Mouse (Mus musculus): ENCODE data around the gene Ntrk2.
A peak's percentile ranks its signal among the peaks of the same experiment; 100 is the strongest.
"Not testable (repeated sequence)": the region's sequence is repeated elsewhere in the genome, so short reads cannot be mapped to it uniquely, and the experiment has no call there.

Gene Ntrk2

DNA sequence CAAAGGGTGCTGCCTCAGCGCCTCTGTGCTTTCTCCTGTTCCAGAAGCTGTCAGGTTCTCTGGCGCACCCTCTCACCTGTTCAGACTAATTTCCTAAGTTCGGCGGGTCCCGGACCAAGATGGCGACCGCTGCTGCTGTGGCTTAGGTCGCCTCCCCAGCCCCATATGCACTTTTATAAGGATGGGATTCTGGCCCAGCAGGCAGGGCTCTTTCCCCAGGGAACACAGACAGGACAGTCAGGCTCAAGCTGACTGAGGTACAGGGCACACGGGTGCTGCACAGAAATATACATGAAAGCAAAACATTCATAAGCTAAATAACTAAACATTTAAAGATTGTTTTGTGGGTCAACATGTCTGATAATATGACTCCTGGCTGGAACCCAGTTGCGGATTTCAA is 301.4 kb downstream of the Ntrk2 start:
- not testable (repeated sequence) for DNase-seq (ENCODE audit: low spot score in 2 of 2)

DNA sequence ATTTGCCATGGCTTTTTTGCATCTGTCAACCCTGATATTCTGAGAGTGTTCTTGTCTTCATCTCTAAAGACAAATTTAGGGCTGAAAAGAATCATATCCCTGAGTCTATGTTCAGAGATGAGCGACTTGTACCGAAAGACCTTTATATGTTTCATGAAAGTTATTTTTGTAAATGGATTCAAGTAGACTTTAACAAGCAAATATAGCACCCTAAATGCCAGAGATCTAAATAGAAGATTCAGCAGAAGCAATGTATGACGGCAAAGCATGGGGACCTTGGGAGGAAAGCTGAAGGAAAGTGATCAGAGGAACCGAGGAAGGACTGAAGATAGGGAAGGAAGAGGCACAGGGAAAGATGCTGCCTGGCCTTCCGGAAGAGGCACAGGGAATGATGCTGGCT is 303.7 kb downstream of the Ntrk2 start:
- DNase-seq (ENCODE audit: low spot score in 2 of 2), result no peak

DNA sequence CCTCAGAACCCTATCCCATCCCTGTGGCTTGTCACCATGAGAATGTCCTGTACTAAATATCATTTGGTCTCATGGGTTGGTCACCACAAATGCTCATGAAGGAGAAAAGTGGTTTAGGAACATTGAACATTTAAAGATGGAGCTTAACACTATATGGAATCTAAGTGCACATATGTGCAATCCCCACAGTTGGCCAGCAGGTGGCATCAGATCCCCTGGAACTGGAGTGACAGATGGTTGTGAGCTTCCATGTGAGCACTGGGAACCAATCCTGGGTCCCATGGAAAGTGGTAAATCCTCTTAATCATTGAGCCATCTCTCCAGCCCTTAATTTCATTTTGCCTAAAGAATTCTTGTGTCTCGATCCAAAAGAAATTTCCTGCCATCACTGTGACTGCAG is 308.3 kb downstream of the Ntrk2 start:
- no peak for DNase-seq (ENCODE audit: low spot score in 2 of 2)

DNA sequence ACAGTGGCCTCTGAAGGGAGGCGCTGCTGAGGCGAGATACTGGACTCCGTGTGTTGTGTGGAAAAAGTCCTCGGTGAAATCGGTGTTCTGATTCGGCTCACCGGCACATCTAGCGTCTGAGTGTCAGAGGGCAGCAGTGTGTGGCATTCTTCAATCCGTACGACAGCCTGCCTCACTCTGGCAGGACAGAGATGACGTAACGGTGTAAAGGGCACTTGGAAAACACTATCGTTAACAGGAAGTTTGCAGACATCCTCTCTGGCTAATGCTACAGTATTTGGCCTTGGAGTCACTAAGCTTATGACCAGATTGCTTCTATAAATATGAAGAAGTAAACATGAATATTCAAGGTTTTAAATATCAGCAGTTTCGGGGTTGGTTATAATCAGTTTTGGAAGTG is 309.2 kb downstream of the Ntrk2 start:
- DNase-seq (ENCODE audit: low spot score in 2 of 2), result no peak

DNA sequence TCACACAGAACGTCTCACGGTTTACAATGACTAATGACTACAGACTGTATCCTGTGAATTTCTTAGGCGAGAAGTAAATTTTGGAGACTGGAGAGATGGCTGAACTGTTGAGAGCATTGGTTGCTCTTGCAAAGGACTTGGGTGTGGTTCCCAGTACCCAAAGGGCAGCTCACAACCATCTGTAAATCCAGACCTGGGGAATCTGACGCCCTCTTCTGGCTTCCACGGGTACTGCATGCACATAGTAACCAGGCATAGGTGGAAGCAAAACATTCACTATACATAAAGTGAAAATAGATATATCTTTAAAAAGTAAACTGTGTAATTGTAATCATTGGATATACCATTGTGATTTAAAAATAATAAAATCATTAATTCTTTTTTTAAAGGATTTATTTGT is 310.9 kb downstream of the Ntrk2 start:
- DNase-seq (ENCODE audit: low spot score in 2 of 2), result no peak

DNA sequence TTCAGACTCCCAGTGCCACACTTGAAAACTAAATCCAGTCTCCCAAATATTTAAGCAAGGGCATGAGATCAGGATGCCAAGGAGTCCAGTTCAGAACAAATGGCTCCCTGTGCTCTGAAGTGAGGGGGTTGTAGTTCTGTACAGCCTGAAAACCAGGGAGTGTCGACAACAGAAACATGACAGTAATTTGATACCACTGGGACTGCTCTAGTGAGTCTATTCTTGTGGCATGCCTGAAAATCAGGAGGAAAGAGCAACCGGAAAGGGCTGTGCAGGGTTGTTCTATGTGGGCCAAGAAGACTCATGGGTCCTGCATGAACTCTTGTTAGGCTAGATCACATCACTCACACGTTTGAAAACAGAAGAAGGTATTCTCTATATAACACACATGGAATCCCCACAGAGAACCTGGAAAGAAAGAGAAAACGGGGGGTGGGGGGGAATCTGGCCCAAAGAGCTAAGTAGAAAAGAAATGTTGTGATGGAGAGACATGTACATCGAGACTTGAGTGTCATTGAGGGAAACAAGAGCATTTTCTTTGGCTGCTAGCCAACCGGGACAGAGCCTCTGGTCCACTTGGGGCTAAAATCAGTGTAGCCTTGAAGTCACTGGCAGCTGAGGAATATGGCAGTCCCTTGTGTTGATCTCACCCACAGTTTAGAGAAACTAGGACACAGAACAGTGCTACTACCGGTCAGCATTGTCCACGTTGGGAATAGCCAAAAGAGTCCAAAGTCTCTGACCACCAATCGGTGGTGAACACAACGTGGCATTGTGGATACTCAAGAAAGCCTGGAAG is 313.4 kb downstream of the Ntrk2 start:
- DNase-seq (ENCODE audit: low spot score in 2 of 2), result no peak

DNA sequence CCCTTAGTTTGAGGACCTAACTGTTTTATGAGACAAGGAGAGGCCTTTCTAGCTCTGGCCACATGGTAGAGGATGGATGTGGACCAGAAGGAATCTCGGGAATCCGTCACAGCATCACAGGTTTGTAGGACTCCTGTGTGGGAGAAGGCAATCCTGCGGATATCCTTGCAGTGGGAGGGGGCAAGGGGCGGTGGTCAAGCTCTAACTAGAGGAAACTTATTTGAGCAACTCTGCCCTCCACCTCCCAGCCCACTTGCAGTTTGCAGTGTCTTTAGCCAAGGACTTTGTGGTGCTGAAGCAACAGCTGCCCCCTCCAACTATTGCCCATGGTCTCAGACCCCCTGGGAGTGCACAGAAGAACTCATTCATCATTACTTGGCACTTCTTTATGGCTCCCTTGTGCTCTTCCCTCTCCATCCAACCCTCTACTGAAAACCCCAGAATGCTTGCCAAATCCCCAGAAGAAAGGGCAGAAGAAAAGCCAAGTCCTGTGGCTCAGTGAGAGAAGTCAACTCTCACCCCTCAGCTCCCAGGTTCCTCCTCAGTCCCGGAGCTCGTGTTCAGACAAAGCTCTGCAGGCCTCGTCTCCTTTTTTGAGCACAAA is 336.9 kb downstream of the Ntrk2 start:
- peak in 1 of 2 experiments; percentile 28 for DNase-seq (ENCODE audit: low spot score in 2 of 2)

DNA sequence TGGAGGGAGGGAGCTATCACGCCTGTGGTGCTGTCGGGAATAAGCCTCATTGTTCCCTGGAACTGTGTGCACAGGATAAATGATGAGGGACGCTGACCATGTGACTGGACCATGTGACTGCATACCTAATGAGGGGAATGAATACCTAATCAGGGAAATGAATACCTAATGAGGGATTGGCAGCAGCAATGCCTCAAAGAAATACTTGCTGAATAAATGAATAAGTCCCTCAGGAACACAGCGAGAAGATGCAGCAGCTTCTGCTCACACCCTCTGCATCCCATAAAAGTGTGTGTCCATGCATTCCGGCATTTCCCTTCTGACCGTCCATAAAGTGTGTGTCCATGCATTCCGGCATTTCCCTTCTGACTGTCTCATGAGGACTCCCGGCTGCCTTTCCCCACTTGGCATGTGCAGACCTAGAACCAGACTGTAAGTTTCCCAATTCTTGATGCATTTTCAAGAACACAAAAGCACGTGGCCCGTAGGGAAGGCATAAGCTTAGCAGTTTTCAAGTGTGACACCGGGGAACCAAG is 338.0 kb downstream of the Ntrk2 start:
- peak in 1 of 2 experiments; percentile 26 for DNase-seq (ENCODE audit: low spot score in 2 of 2)

DNA sequence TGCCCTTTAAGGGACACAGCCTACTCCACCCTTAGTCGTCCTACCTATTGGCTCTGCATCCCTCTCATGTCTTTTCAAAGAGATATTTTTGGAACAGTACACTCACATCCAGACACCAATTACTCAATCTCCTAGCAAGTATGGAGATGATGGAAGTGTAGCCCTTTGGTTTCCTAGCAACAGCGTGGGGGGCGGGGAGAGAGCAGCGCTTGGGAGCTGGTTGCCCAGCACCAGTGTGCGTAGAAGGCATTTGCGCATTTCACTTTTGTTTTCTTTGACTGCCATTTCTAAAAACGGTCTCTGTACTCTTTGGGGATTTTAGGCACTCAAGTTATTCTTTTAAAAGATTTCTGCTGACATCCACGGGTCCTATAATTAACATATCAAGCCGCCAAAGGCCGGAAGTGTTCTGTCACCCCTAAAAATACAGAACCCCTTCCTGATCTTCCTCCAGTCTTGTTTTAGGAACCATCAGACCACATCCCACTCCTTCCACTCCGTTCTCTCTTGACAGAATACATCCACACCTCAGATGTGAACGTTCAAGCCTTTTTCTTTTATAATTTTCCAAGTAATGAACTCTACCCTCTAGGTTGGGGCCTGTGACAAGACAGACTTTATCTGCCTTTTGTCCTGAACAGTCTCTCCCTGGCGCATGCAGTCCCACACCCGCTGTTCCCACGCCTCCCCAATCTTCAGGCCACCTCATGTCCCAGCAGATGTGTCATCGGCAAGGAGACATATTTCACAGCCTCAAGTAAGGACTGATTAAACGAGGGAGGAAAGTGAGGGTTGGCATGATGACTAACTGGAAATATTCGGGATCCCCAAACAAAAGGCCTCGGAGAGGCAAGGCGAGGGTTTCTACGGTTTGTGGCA is 339.5 kb downstream of the Ntrk2 start:
- DNase-seq (ENCODE audit: low spot score in 2 of 2), result peak; percentile 51 to 81

DNA sequence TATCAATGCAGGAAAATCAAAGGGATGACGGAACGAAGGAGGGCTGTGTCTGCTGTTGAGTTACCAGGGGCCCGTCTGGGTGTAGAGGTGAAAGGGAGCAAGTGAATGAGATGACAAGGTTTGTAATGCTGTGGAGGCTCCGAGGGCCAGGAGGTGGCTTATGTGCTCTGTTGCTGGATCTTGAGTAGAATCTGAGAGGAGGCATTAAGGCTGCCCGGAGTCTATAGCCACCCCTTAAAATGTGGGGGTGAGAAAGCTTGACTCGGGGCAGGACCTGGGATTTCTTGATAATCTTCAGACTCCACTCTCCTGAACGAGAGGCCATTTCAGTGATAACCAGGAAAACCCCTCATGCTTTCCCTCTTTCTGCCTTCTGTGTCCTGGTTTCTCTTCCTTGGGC is 340.2 kb downstream of the Ntrk2 start:
- DNase-seq (ENCODE audit: low spot score in 2 of 2), result no peak

DNA sequence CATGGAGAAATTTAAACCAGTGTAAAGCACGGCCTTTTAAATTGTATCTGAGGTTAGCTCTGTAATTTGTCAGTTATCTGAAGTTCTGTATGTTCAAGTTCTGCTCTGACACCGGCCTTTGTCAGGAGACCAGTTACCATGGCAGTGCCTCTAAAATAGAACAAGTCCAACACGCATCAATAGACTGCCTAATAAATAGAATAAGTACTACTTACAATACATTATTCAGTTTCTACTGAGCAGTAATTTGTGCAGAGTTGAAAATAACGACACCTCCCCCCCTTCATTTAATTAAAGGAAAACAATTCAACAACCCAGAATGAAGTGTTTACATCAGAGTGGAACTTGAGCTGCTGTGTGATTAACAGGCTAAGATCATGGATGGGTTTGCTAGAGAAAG is 341.6 kb downstream of the Ntrk2 start:
- DNase-seq (ENCODE audit: low spot score in 2 of 2), result no peak

DNA sequence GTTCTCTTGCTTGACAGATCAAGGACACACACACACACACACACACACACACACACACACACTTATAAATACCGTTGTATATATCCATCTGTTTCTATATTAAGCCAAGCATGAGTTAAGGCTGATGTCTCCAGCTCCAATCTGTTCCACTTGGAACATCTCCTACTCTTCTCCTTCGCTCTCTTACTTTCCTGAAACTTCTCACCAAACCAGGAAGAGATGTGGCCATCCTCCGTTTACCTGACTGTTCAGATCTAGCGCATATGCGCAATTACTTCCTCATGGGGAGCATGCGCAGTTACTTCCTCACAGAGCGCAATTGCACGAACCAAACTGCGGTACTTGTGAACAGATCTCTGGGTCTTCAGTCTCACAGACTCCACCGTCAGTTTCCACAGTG is 342.4 kb downstream of the Ntrk2 start:
- DNase-seq (ENCODE audit: low spot score in 2 of 2), result no peak

DNA sequence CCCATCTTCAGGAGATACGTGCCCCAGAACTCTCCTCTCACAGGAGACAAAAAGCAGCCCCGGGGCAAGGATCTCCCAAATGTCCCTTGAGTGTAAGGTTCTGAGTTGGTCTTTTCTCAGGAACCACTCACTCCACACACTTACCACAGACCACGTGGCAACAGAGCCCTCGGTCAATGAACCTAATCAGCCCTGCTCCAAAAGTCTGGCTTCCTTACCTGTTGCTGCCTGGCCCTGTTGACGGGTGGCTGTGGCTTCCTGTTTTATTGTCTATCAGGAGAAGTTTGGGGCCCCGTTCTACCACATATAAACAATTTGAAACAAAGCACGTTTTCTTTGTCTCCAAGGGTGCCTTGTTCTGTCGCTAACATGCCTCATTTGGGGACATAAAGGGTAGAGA is 357.6 kb downstream of the Ntrk2 start:
- no peak for DNase-seq (ENCODE audit: low spot score in 2 of 2)

DNA sequence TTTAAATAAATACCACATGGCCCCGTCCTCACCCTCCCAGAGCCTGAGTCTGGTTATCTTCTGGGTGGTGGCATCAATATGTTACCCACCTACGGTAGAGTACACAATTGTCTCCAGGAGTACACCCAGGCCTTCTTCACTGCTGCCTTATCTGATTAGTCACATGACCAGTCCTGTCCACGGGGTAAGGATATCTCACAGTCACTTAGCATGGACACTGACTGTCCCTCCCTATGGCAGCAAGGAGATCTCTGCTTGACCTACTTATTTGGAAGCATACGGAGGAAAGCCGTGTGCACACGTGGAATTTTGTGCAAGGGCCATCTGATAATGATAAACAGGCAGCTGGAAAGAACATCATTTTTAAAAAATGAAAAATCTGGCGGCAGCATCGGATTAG is 367.5 kb downstream of the Ntrk2 start:
- no peak for DNase-seq (ENCODE audit: low spot score in 2 of 2)

DNA sequence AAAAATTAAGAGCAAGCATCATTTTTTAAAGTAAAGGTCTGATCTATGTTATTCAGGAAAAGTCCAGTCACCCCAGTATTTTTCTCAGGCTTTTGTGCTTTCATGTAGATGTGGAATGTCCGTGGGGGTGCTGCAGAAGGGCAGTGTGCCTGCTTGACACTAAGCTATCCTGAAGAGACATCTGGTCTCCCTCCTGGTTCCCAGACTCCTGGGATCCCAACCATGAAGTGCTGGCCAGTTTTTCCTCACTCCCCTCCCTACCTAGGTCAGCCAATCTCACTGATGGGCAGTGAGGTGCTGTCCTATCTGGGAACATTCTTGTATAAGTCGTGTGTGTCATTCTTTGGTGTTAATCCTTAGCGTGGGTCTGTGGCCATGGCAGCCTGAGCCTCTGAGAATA is 369.7 kb downstream of the Ntrk2 start:
- peak in 1 of 2 experiments; percentile 4 for DNase-seq (ENCODE audit: low spot score in 2 of 2)

DNA sequence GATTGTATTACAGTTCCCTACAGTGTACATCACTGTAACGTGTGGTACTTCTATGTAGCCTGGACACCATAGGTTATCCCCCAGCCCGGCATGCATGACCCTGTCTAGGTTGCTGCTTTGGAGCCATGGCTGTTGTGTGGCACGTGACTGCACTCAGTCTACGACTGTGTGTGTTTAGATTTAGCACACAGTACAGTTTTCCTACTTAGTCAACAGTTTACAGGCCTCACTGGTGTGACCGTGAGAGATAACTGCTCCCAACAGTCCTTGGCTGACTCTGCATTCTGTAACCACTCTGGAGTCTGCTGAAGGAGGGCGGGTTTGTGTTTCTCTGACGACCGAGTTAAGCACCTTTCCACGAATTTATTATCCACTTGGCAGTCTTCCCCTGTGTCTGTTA is 370.1 kb downstream of the Ntrk2 start:
- no peak for DNase-seq (ENCODE audit: low spot score in 2 of 2)

DNA sequence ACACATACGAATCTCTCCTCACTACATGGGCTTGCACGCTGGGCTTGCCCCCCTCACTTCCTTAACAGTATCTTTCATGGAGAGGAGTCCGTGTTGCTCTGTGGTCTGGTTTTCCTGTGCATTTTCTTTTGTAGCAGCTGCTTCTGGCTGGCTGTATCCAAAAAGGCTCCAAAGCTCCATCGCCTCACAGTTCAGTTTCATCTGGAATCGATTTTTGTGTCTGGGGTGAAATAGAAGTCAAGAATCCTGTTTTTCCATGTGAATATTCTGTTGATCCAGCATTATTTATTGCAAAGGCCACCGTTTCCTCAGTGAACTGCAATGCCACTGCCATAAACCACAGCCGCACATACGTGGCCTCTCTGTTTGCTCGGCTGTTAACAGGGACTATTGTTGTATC is 370.6 kb downstream of the Ntrk2 start:
- no peak for DNase-seq (ENCODE audit: low spot score in 2 of 2)

DNA sequence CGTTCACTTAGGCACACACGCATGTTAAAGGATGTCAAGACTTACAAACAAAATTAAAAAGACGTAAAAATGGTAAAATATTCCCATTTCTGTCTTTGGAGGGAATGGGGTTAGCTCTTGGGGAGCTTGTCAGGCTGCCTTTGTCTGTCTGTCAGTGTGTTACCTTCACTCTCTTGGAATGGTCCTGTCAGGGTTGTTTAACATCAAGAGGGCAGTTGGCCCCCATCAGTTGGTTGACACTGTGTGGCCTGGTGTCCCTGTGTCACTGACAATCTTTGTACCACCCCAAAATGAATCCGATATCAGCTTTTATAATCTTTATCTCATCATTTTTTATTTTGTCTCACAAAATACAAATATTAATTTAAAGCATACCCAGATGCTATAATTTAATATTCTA is 373.6 kb downstream of the Ntrk2 start:
- no peak for DNase-seq (ENCODE audit: low spot score in 2 of 2)

DNA sequence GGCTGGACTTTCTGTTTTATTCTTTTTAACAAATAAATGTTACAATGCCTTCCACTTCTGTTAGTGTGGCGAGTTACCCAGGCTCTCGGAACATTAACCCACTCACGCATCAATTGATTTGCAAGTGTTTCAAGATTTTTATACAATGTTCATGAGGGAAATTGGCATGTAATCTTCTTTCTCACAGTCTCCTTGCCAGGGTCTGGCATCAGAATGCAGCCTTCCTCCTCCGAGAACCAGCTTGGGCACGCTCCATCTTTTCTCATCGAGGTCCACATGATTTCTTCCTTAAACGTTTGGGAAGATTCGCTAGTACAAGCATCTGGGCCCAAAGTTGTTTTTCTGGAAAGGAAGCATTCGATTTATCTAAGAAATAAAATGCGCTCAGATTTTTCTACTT is 374.4 kb downstream of the Ntrk2 start:
- DNase-seq (ENCODE audit: low spot score in 2 of 2), result peak in 1 of 2 experiments; percentile 33

DNA sequence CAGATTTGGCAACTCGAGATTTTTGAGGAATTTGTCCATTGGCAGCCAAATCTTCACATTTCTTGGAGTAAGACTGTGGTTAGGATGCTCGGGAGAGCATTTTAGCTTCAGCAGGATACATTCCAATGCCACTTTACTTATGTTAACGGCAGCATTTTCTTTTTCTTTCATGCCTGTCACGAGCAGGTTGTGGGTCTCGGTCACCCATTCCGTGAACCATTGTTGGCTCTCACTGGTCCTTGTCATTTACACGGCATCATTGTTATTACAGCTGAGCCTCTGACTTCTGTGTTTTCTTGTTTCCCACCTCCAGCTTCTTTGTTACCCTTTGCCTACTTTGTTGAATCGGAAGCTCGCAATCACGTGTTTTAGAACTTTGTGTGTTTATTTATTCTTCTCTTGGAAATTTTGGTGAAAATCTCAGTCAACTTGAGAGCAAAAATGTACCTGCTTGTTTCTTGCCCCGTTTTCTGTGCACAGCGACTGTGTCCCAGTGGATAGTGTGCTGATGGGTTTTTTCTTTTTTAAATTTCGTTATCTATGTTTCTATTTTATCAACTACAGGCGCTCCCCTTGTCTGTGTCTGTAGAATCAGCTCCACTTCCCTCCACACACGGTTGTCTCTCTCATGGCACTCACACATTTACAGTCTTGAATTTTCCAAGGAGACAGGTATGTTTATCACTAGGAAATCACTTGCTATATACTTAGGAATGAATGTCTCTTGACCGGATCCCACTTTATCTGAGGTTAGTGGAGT is 375.0 kb downstream of the Ntrk2 start:
- no peak for DNase-seq (ENCODE audit: low spot score in 2 of 2)

DNA sequence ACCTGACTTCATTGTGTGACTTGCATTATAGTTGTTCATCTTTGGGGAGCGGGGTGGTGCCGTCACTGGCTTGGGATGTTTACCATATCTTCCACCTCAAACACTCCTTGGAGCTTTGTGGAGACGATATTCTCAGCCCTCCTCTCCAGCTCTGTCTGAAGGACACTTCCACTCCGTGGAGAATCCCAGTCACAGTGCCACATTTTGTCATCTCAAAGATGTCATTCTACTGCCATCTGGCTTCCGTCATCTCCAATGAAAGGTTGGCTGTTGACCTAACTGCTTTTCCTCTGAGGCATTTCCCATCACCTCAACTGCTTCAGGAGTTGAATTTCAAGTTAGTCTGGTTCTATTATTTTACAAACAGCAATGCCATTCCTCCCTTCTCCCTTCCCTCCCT is 376.3 kb downstream of the Ntrk2 start:
- DNase-seq (ENCODE audit: low spot score in 2 of 2), result peak in 1 of 2 experiments; percentile 43
